Mouse (Mus musculus) forebrain, embryonic 16.5 days (tissue): ENCODE measurements around the gene Haus2. TPM values are rescaled to one million over a fixed set of nuclear protein-coding genes. Genes with fewer than 3 reads are reported as not detected.

Experiments
- ATAC-seq: fragments of 200-750 bp; cut with Nextera tagmentation; 2 replicates; pipeline ENCODE4 v1.8.0; 2017; ENCODE audit warnings: mild to moderate bottlenecking, moderate library complexity
- H3K27ac ChIP-seq: fragments of 300-500 bp; sonication (generic); 2 replicates; pipeline ENCODE4 v1.5.1; 2014; ENCODE audit warnings: low read length, control low read depth
- H3K27me3 ChIP-seq: fragments of 300-500 bp; sonication (generic); replicated peaks from 2 replicates; pipeline ENCODE4 v1.6.1; 2014; ENCODE audit warnings: low read length; ENCODE audit not compliant: control insufficient read depth, insufficient read depth
- H3K36me3 ChIP-seq: fragments of 300-500 bp; sonication (generic); 2 replicates; pipeline ENCODE4 v1.6.1; 2014; ENCODE audit not compliant: control insufficient read depth, insufficient read depth
- H3K4me1 ChIP-seq: fragments of 300-500 bp; sonication (generic); replicated peaks from 2 replicates; pipeline ENCODE4 v1.6.1; 2014; ENCODE audit warnings: low read length; ENCODE audit not compliant: control insufficient read depth, insufficient read depth
- H3K4me2 ChIP-seq: fragments of 300-500 bp; sonication (generic); 2 replicates; pipeline ENCODE4 v1.6.1; 2014; ENCODE audit warnings: mild to moderate bottlenecking, low read length, control low read depth
- H3K4me3 ChIP-seq: fragments of 300-500 bp; sonication (generic); replicated peaks from 2 replicates; pipeline ENCODE4 v1.5.1; 2014; ENCODE audit warnings: mild to moderate bottlenecking, low read length, control low read depth
- H3K9ac ChIP-seq: fragments of 300-500 bp; sonication (generic); replicated peaks from 2 replicates; pipeline ENCODE4 v1.6.1; 2014; ENCODE audit warnings: low read depth, low read length, control low read depth
- H3K9me3 ChIP-seq: fragments of 300-500 bp; sonication (generic); 2 replicates; pipeline ENCODE4 v1.6.1; 2016; ENCODE audit warnings: low read length; ENCODE audit not compliant: control insufficient read depth
- WGBS: fragments of 180-500 bp; shearing (Covaris S2); extraction: QIAGEN DNeasy Blood & Tissue Kit; methylation state at CpG from one replicate; pipeline ENCODE4 v1.1.7; 2014; 5-methylcytosine and 5-hydroxymethylcytosine counted together
- polyA plus RNA-seq: library from polyadenylated mRNA; unstranded; fragments of >200 nt; fragmentation: Nextera tagmentation; extraction: Ambion mirVana; gene quantifications from 2 replicates; pipeline ENCODE4 v1.2.1, GENCODE M21; 2015

The Haus2 gene
- polyA plus RNA-seq, 1 experiment from 2014 or later: 28.5 TPM

DNA sequence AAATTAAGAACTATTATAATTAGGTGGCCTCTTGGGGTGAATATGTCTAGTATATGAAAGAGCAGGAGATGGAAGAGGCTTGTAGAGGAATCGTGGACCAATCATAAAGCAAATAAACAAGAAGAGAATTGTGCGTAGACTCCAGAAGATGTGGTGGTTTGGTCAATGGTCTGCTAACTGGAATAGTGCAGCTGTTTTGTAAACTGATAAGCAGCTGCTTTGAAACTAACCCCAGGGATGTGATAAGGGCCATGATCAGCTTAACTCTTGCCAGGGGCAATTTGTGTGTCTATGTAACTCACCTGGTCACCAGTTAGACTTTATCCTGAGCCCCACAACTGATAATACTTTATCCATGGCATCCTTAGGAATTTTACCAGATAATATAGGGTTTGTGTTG is 22.3 kb downstream of the Haus2 start:
- ATAC-seq: no peak
- no peak overlapping the region for H3K9ac ChIP-seq
- H3K27ac ChIP-seq: no peak overlapping the region
- no peaks in the 10 kb centered on the region; the same call in 1 of the 2 replicates for H3K36me3 ChIP-seq
- 93% methylated on average over 2 of the region's 2 CpGs for WGBS
- H3K9me3 ChIP-seq: no peaks in the 10 kb centered on the region
- H3K4me2 ChIP-seq: no peak overlapping the region
- no peak overlapping the region for H3K4me3 ChIP-seq
- H3K27me3 ChIP-seq: no peaks in the 10 kb centered on the region
- peaks cover 8% of the 10 kb centered on the region for H3K4me1 ChIP-seq

GRCm38 (mm10) chr2:120631957-120632356 is 22.8 kb downstream of the Haus2 start:
- Histone ChIP-seq H3K27ac (no peak overlapping the region), H3K27me3 (no peaks in the 10 kb centered on the region), H3K36me3 (no peaks in the 10 kb centered on the region; the same call in 1 of the 2 replicates), H3K9ac (no peak overlapping the region), H3K4me2 (no peak overlapping the region), H3K9me3 (no peaks in the 10 kb centered on the region), H3K4me3 (no peak overlapping the region), H3K4me1 (peaks cover 8% of the 10 kb centered on the region)
- WGBS: 85% methylated on average over 4 of the region's 4 CpGs
- no peak for ATAC-seq

DNA sequence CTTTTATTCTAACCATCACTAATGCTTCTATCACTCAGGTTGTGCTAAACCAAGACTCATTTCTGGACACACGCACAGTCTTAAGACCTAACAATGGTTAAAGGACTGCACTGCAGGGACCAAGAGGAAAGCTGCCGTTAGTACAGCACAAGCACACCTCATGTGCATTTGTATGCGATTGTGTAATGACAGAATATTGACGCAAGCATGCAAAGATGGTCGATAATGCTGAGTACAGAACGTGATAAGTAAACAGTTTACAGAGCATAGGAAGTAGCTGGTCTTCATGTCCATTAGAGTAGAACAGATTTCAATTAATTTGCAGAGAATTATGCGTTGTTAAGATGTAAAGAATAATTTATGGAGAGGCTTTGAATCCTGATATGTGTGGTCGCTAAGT is 31.7 kb downstream of the Haus2 start:
- H3K4me2 ChIP-seq: no peak overlapping the region
- no peaks in the 10 kb centered on the region for H3K36me3 ChIP-seq
- peaks cover 6% of the 10 kb centered on the region for H3K4me1 ChIP-seq
- no peak overlapping the region for H3K9ac ChIP-seq
- no peak overlapping the region for H3K4me3 ChIP-seq
- H3K27ac ChIP-seq: no peak overlapping the region
- no peaks in the 10 kb centered on the region for H3K27me3 ChIP-seq
- no peak for ATAC-seq
- no peaks in the 10 kb centered on the region for H3K9me3 ChIP-seq
- 85% methylated on average over 8 of the region's 8 CpGs for WGBS

DNA sequence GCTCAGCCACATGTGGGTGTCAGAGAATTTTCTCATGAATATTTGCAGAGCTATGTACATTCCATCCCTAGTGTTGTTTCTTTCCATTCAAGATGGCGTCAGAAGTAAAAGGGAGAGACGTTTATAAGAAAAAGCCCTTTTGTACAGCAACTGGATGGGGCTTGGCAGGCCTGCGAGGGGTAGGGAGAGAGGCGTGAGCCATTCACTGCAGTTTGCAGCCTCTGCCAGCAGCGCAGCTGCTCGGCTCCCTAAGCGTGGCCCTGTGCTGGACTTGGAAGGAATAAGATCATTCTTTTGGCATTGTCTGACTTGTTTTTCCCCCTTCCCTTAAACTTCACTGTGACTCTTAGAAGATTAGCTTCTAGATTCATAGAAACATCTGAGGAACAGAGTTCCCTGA is 34.7 kb downstream of the Haus2 start:
- 21% methylated on average over 7 of the region's 7 CpGs for WGBS
- no peaks in the 10 kb centered on the region for H3K36me3 ChIP-seq
- no peak overlapping the region for H3K4me3 ChIP-seq
- no peak overlapping the region for H3K4me2 ChIP-seq
- H3K27ac ChIP-seq: no peak overlapping the region
- ATAC-seq: peak; percentile 80
- peaks cover 6% of the 10 kb centered on the region for H3K4me1 ChIP-seq
- no peaks in the 10 kb centered on the region for H3K9me3 ChIP-seq
- H3K27me3 ChIP-seq: no peaks in the 10 kb centered on the region
- no peak overlapping the region for H3K9ac ChIP-seq

DNA sequence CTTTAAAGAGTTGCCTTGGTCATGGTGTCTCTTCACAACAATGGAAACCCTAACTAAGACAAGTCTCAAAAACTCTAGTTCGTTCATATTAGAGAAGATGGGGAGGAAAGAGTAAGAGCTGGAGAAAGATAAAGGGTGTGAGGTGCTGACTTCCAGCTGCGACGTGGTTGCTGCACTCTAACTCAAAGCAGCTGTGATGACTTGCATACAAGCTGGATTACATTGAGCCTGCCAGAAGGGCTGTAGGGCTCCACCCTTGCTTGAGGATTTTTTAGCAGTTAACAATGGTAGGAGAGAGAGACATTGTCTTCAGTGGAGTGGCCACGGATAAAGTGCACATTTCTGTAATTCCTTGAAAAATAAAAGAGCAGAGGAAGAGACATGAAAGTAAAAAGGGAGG is 37.6 kb downstream of the Haus2 start:
- Histone ChIP-seq H3K27me3 (no peaks in the 10 kb centered on the region), H3K4me2 (no peak overlapping the region), H3K9me3 (no peaks in the 10 kb centered on the region), H3K4me1 (peaks cover 6% of the 10 kb centered on the region), H3K36me3 (no peaks in the 10 kb centered on the region), H3K4me3 (no peak overlapping the region), H3K27ac (no peak overlapping the region), H3K9ac (no peak overlapping the region)
- WGBS: 74% methylated on average over 4 of the region's 4 CpGs
- no peak for ATAC-seq

GRCm38 (mm10) chr2:120652256-120652924 is 43.2 kb downstream of the Haus2 start:
- Histone ChIP-seq H3K36me3 (no peaks in the 10 kb centered on the region), H3K4me3 (no peak overlapping the region), H3K27me3 (no peaks in the 10 kb centered on the region), H3K9ac (no peak overlapping the region), H3K4me1 (no peaks in the 10 kb centered on the region), H3K9me3 (no peaks in the 10 kb centered on the region), H3K4me2 (no peak overlapping the region), H3K27ac (no peak overlapping the region)
- 82% methylated on average over 7 of the region's 7 CpGs for WGBS
- no peak for ATAC-seq

DNA sequence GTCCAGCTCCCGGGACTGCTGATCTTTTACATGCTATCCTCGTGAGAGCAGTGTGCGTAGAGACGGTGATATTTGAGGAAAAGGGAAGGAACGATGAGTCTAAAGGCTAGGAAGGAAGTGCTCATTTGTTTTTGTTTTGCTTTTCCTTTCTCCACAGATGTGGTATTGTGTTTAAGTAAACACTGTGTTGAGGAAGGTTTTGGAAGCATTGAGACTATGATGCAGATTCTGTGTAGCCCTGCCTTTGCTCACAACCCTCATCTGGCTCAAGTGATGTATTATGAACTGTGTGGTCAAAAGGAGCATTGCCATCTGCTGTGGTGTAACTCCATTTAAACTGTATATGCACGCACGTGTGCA is 43.7 kb downstream of the Haus2 start:
- no peak overlapping the region for H3K9ac ChIP-seq
- H3K4me2 ChIP-seq: no peak overlapping the region
- H3K36me3 ChIP-seq: no peaks in the 10 kb centered on the region
- no peak overlapping the region for H3K4me3 ChIP-seq
- no peaks in the 10 kb centered on the region for H3K9me3 ChIP-seq
- 90% methylated on average over 7 of the region's 7 CpGs for WGBS
- H3K27me3 ChIP-seq: no peaks in the 10 kb centered on the region
- no peak overlapping the region for H3K27ac ChIP-seq
- no peaks in the 10 kb centered on the region for H3K4me1 ChIP-seq
- no peak for ATAC-seq

- Histone ChIP-seq H3K27ac (no peak overlapping the region), H3K4me2 (no peak overlapping the region), H3K27me3 (no peaks in the 10 kb centered on the region), H3K36me3 (no peaks in the 10 kb centered on the region), H3K9me3 (no peaks in the 10 kb centered on the region), H3K9ac (no peak overlapping the region), H3K4me3 (no peak overlapping the region), H3K4me1 (no peaks in the 10 kb centered on the region)
- 93% methylated on average over 2 of the region's 2 CpGs for WGBS
- ATAC-seq: no peak
These were observed 45.5 kb downstream of the Haus2 start for GRCm38 (mm10) chr2:120654693-120655092.

DNA sequence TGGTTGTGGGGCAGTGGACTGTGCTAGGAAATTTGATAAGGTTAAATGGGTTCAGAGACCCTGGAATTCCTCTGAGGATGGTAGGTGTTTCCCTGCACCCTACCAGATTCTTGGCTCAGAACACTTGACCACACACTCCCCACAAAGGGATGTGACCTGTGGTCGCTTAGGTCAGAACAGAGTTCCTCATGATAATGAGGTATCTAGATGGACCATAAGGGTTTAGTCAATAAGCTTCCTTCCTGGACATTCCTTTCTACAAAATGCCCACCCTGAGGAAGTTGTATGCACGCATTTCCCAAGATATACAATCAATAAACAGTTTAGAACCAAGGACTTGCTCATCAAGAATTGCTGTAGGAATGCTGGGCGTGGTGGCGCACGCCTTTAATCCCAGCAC is 46.7 kb downstream of the Haus2 start:
- Histone ChIP-seq H3K27ac (no peak overlapping the region), H3K36me3 (no peaks in the 10 kb centered on the region), H3K9me3 (no peaks in the 10 kb centered on the region), H3K4me1 (no peaks in the 10 kb centered on the region), H3K4me2 (no peak overlapping the region), H3K9ac (no peak overlapping the region), H3K27me3 (no peaks in the 10 kb centered on the region), H3K4me3 (no peak overlapping the region)
- ATAC-seq: no peak
- WGBS: 93% methylated on average over 5 of the region's 5 CpGs

DNA sequence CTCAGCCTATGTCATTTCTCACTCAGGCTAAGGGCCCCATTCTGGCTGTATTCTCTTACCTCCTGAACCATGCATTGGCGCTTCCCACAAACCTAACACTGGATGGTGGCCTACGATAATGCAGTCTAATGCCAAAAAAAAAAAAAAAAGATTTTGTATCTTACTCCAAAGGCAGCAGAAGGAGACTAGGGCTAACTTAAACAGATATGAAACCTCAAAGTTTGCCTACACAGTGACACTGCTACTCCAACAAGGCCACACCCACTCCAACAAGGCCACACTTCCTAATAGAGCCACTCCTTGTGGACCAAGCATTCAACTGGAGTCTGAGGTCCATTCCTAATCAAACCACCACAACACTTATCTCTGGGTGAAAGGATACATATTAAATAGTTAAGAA is 47.5 kb downstream of the Haus2 start:
- H3K4me1 ChIP-seq: no peaks in the 10 kb centered on the region
- ATAC-seq: no peak
- H3K4me2 ChIP-seq: no peak overlapping the region
- no peaks in the 10 kb centered on the region for H3K36me3 ChIP-seq
- H3K27me3 ChIP-seq: no peaks in the 10 kb centered on the region
- 100% methylated on average over 2 of the region's 2 CpGs for WGBS
- no peaks in the 10 kb centered on the region for H3K9me3 ChIP-seq
- no peak overlapping the region for H3K9ac ChIP-seq
- no peak overlapping the region for H3K27ac ChIP-seq
- H3K4me3 ChIP-seq: no peak overlapping the region
